Mouse (Mus musculus) CH12.LX (cell line): Measurements from ENCODE around the gene Gm10563. TPM values are rescaled to one million over a fixed set of nuclear protein-coding genes. Genes with fewer than 3 reads are reported as not detected.

Source experiments
- DNase-seq: peaks from one replicate; pipeline ENCODE4 v3.0.0-alpha.2; 2013; ENCODE audit errors: extremely low read depth
- H3K27ac ChIP-seq: 2 replicates; pipeline ENCODE4 v1.5.1; 2012; ENCODE audit warnings: low read depth, mild to moderate bottlenecking, control low read depth, moderate library complexity; ENCODE audit not compliant: insufficient read depth
- H3K27me3 ChIP-seq: replicated peaks from 2 replicates; pipeline ENCODE3; 2012; ENCODE audit warnings: inconsistent platforms
- H3K36me3 ChIP-seq, 2 experiments: replicated peaks in 1 of 2; 2 replicates each; pipeline versions ENCODE3 to v1.6.1; 2012; ENCODE audit warnings: inconsistent platforms in 1 of 2, low read length in 1 of 2, mild to moderate bottlenecking in 1 of 2, mixed read lengths in 1 of 2, moderate library complexity in 1 of 2; ENCODE audit not compliant: control insufficient read depth in 1 of 2, insufficient read depth in 1 of 2
- H3K4me1 ChIP-seq, 2 experiments: 2 replicates each; pipeline ENCODE4 v1.6.1; 2012; ENCODE audit warnings: inconsistent platforms in 1 of 2, moderate library complexity in 1 of 2; ENCODE audit not compliant: insufficient read depth in 2 of 2, control insufficient read depth in 1 of 2
- H3K4me2 ChIP-seq: 2 replicates; pipeline ENCODE4 v1.6.1; 2012; ENCODE audit warnings: low read depth, mild to moderate bottlenecking, control low read depth; ENCODE audit not compliant: poor library complexity, insufficient read depth, severe bottlenecking
- H3K4me3 ChIP-seq, 3 experiments: fragments of 150-350 bp in 1 of 3; sonication (generic) in 1 of 3; replicated peaks in 1 of 3; 2 replicates each; pipeline versions ENCODE3 to v1.5.1; 2011 to 2012; ENCODE audit warnings: low read depth in 2 of 3, low read length in 2 of 3, mild to moderate bottlenecking in 2 of 3, moderate library complexity in 2 of 3, control low read depth in 1 of 3, improper control_type of control experiment in 1 of 3, inconsistent platforms in 1 of 3, mixed read lengths in 1 of 3; ENCODE audit not compliant: poor library complexity in 1 of 3
- H3K79me2 ChIP-seq: replicated peaks from 2 replicates; pipeline ENCODE4 v1.6.1; 2012; ENCODE audit warnings: mild to moderate bottlenecking, moderate library complexity; ENCODE audit not compliant: control insufficient read depth, poor library complexity, insufficient read depth, severe bottlenecking; ENCODE audit errors: extremely low read depth
- H3K9ac ChIP-seq: 2 replicates; pipeline ENCODE4 v1.6.1; 2012; ENCODE audit warnings: low read depth, mild to moderate bottlenecking, control low read depth, moderate library complexity; ENCODE audit not compliant: insufficient read depth
- H3K9me3 ChIP-seq: replicated peaks from 2 replicates; pipeline ENCODE3; 2012; ENCODE audit warnings: low read length, inconsistent platforms, mixed read lengths
- CHD1 ChIP-seq: IDR thresholded peaks from 2 replicates; pipeline ENCODE4 v1.6.1; 2012; ENCODE audit warnings: low read depth, low read length, improper control_type of control experiment, inconsistent platforms
- CHD2 ChIP-seq: IDR thresholded peaks from 2 replicates; pipeline ENCODE4 v1.6.1; 2011; ENCODE audit warnings: low read length, improper control_type of control experiment
- CTCF ChIP-seq, 2 experiments: IDR thresholded peaks in 1 of 2; conservative IDR thresholded peaks in 1 of 2; 2 replicates each; pipeline ENCODE4 v1.5.1; 2011 to 2012; ENCODE audit warnings: low read depth in 2 of 2, low read length in 2 of 2, improper control_type of control experiment in 1 of 2, inconsistent platforms in 1 of 2, mild to moderate bottlenecking in 1 of 2, moderate library complexity in 1 of 2
- EP300 ChIP-seq: IDR thresholded peaks from 2 replicates; pipeline ENCODE4 v1.6.1; 2011; ENCODE audit warnings: low read length, improper control_type of control experiment
- ETS1 ChIP-seq: conservative IDR thresholded peaks from 2 replicates; pipeline ENCODE4 v1.6.1; 2012; ENCODE audit warnings: low read depth, mild to moderate bottlenecking, inconsistent platforms, low read length, improper control_type of control experiment, moderate library complexity
- GABPA ChIP-seq: IDR thresholded peaks from 2 replicates; pipeline ENCODE4 v1.6.1; 2012; ENCODE audit warnings: low read depth, low read length, improper control_type of control experiment, inconsistent platforms; ENCODE audit not compliant: insufficient replicate concordance
- MAX ChIP-seq: IDR thresholded peaks from 2 replicates; pipeline ENCODE4 v1.6.1; 2011; ENCODE audit warnings: low read length, improper control_type of control experiment
- MXI1 ChIP-seq: IDR thresholded peaks from 2 replicates; pipeline ENCODE4 v1.6.1; 2011; ENCODE audit warnings: mild to moderate bottlenecking, low read depth, low read length, improper control_type of control experiment
- MYC ChIP-seq: IDR thresholded peaks from 2 replicates; pipeline ENCODE4 v1.6.1; 2011; ENCODE audit warnings: low read depth, mild to moderate bottlenecking, improper control_type of control experiment, low read length
- RAD21 ChIP-seq: IDR thresholded peaks from 2 replicates; pipeline ENCODE4 v1.6.1; 2011; ENCODE audit warnings: low read depth, mild to moderate bottlenecking, low read length, improper control_type of control experiment, moderate library complexity
- SMC3 ChIP-seq: IDR thresholded peaks from 2 replicates; pipeline ENCODE4 v1.6.1; 2011; ENCODE audit warnings: low read depth, low read length, improper control_type of control experiment
- USF2 ChIP-seq: conservative IDR thresholded peaks from 2 replicates; pipeline ENCODE4 v1.6.1; 2011; ENCODE audit warnings: low read depth, low read length, improper control_type of control experiment
- ZKSCAN1 ChIP-seq: IDR thresholded peaks from 2 replicates; pipeline ENCODE4 v1.6.1; 2012; ENCODE audit warnings: low read depth, inconsistent platforms, low read length, improper control_type of control experiment, borderline replicate concordance
- dilution Hi-C: fragments of 300-500 bp; cut with MboI; formaldehyde crosslinking; loops from 2 replicates; pipeline ENCODE4 v1.14.3; 2020; ENCODE audit warnings: low sequenced_read_pairs; ENCODE audit not compliant: extremely low pct_unique_long_range_greater_than_20kb, extremely low pct_ligation_motif_present
- in situ Hi-C: fragments of 300-500 bp; cut with MboI; formaldehyde crosslinking; loops from 3 replicates; pipeline ENCODE4 v1.14.3; 2019; ENCODE audit warnings: low sequenced_read_pairs, low pct_ligation_motif_present, low pct_unique_long_range_greater_than_20kb, mixed read lengths
- polyA plus RNA-seq: library from polyadenylated mRNA; unstranded; fragments of >175 nt; gene quantifications from 2 replicates; pipeline ENCODE4 v1.2.1, GENCODE M21; 2012; ENCODE audit warnings: low read depth; ENCODE audit not compliant: insufficient read length
- total RNA-seq, 2 experiments: library from RNA; depleted of rRNA; stranded (reverse); fragments of 300-350 nt in 1 of 2; fragments of >200 nt in 1 of 2; gene quantifications; 2 replicates each; pipeline ENCODE4 v1.2.3; 2012 to 2014

Gm10563 gene
- total and polyA plus RNA-seq, 3 experiments, result not detected

DNA sequence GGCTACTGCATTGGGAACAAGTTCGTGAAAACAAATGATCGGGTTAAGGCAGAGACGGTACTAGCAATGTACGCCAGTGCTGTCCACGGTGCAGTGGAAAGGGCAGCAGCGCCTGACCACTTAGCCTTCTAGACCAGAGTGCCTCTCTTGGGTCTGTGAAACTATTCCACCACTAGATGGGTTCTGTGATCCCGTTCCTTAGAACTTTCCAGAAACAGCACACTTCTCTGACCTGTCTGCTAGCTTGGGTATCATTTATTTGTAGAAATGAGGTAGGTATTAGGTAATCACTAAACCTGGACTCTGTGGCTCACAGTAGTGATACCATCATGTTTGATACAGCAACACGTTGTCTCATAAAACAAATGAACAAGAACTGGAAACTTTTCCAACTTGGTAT, 78.7 kb downstream of the Gm10563 start:
- in situ Hi-C loops, result loop anchor here (5.0 to 10.0 kb wide), 2 partner anchors 52 to 84 kb away; no protein-coding TSS in a partner anchor
- no peak overlapping the region for H3K4me2 ChIP-seq

More for the DNA sequence above, 78.7 kb downstream of the Gm10563 start:
- no peak overlapping the region for H3K27ac ChIP-seq
- no peak for DNase-seq
- H3K79me2 ChIP-seq, result peaks cover 71% of the 10 kb centered on the region
- TF ChIP-seq MYC, result no peak
- no peak for TF ChIP-seq RAD21
- no peak for TF ChIP-seq CHD1
- TF ChIP-seq ETS1, result no peak
- no peak for TF ChIP-seq SMC3
- TF ChIP-seq CTCF (conservative IDR thresholded peaks at IDR 0.05 in 1 of 2, IDR thresholded peaks at IDR 0.05 in 1 of 2; ENCODE audit: low read depth in 2 of 2, low read length in 2 of 2), result no peak
- TF ChIP-seq EP300, result no peak
- TF ChIP-seq GABPA, result no peak
- TF ChIP-seq MXI1, result no peak
- TF ChIP-seq USF2, result no peak
- TF ChIP-seq CHD2, result no peak
- TF ChIP-seq MAX, result no peak
- TF ChIP-seq ZKSCAN1, result no peak
- H3K9ac ChIP-seq, result no peak overlapping the region
- no peak overlapping the region for H3K4me3 ChIP-seq
- peaks cover 19 to 70% of the 10 kb centered on the region in 2 experiments for H3K4me1 ChIP-seq
- peaks cover 0 to 31% of the 10 kb centered on the region in 2 experiments for H3K36me3 ChIP-seq
- dilution Hi-C loops, result no loop called here
- no peaks in the 10 kb centered on the region for H3K27me3 ChIP-seq
- no peaks in the 10 kb centered on the region for H3K9me3 ChIP-seq

Other genes with a start within 250 kb of the Gm10563 start
Only the 20 nearest of the 26 such genes appear.
- 0.13 and 0.59 TPM in 2 replicates for gene Tmem52, start 176.3 kb downstream of the Gm10563 start, total RNA-seq (2012; rRNA removed)
- not detected in 2 replicates for gene Tmem52, start 176.3 kb downstream of the Gm10563 start, total RNA-seq (2014; rRNA removed)
- gene Tmem52, start 176.3 kb downstream of the Gm10563 start, polyA plus RNA-seq, result 0.34 TPM in 1 of 2 replicates, not detected in the other
- gene Gnb1, start 154.0 kb downstream of the Gm10563 start, total RNA-seq (2012; rRNA removed), result 106 and 134 TPM in 2 replicates
- gene Gnb1, start 154.0 kb downstream of the Gm10563 start, total RNA-seq (2014; rRNA removed), result 72.8 and 88.0 TPM in 2 replicates
- gene Gnb1, start 154.0 kb downstream of the Gm10563 start, polyA plus RNA-seq, result 407 and 450 TPM in 2 replicates
- gene Nadk, start 83.0 kb downstream of the Gm10563 start, total RNA-seq (2012; rRNA removed), result 138 and 162 TPM in 2 replicates
- 193 and 204 TPM in 2 replicates for gene Nadk, start 83.0 kb downstream of the Gm10563 start, total RNA-seq (2014; rRNA removed)
- 199 and 212 TPM in 2 replicates for gene Nadk, start 83.0 kb downstream of the Gm10563 start, polyA plus RNA-seq
- 14.2 and 14.6 TPM in 2 replicates for gene Slc35e2, start 44.0 kb downstream of the Gm10563 start, total RNA-seq (2012; rRNA removed)
- 9.9 and 10.4 TPM in 2 replicates for gene Slc35e2, start 44.0 kb downstream of the Gm10563 start, total RNA-seq (2014; rRNA removed)
- 6.2 and 8.2 TPM in 2 replicates for gene Slc35e2, start 44.0 kb downstream of the Gm10563 start, polyA plus RNA-seq
- gene Cdk11b, start 20.6 kb downstream of the Gm10563 start, total RNA-seq (2012; rRNA removed), result 26.6 and 32.5 TPM in 2 replicates
- 13.0 and 15.6 TPM in 2 replicates for gene Cdk11b, start 20.6 kb downstream of the Gm10563 start, total RNA-seq (2014; rRNA removed)
- 82.0 and 106 TPM in 2 replicates for gene Cdk11b, start 20.6 kb downstream of the Gm10563 start, polyA plus RNA-seq
- gene Mmp23, start 8.0 kb upstream of the Gm10563 start, total RNA-seq (2012; rRNA removed), result 3.3 and 7.9 TPM in 2 replicates
- 0.74 and 1.1 TPM in 2 replicates for gene Mmp23, start 8.0 kb upstream of the Gm10563 start, total RNA-seq (2014; rRNA removed)
- 0.95 and 2.0 TPM in 2 replicates for gene Mmp23, start 8.0 kb upstream of the Gm10563 start, polyA plus RNA-seq
- 24.8 and 66.5 TPM in 2 replicates for gene Mib2, start 23.8 kb upstream of the Gm10563 start, total RNA-seq (2012; rRNA removed)
- gene Mib2, start 23.8 kb upstream of the Gm10563 start, total RNA-seq (2014; rRNA removed), result 17.6 and 19.0 TPM in 2 replicates
- gene Mib2, start 23.8 kb upstream of the Gm10563 start, polyA plus RNA-seq, result 23.6 and 25.5 TPM in 2 replicates
- gene Fndc10, start 48.9 kb upstream of the Gm10563 start, total RNA-seq (2012; rRNA removed), result 2.4 and 3.2 TPM in 2 replicates
- gene Fndc10, start 48.9 kb upstream of the Gm10563 start, total RNA-seq (2014; rRNA removed), result 0.96 and 1.7 TPM in 2 replicates
- 1.3 and 1.4 TPM in 2 replicates for gene Fndc10, start 48.9 kb upstream of the Gm10563 start, polyA plus RNA-seq
- gene Ssu72, start 59.4 kb upstream of the Gm10563 start, total RNA-seq (2012; rRNA removed), result 169 and 172 TPM in 2 replicates
- 245 TPM in 2 replicates for gene Ssu72, start 59.4 kb upstream of the Gm10563 start, total RNA-seq (2014; rRNA removed)
- gene Ssu72, start 59.4 kb upstream of the Gm10563 start, polyA plus RNA-seq, result 140 and 160 TPM in 2 replicates
- 0.34 and 0.38 TPM in 2 replicates for gene Tmem240, start 89.4 kb upstream of the Gm10563 start, total RNA-seq (2012; rRNA removed)
- gene Tmem240, start 89.4 kb upstream of the Gm10563 start, total RNA-seq (2014; rRNA removed), result not detected in 2 replicates
- gene Tmem240, start 89.4 kb upstream of the Gm10563 start, polyA plus RNA-seq, result 0.11 and 0.14 TPM in 2 replicates
- gene Atad3a, start 115.7 kb upstream of the Gm10563 start, total RNA-seq (2012; rRNA removed), result 154 and 175 TPM in 2 replicates
- 133 and 135 TPM in 2 replicates for gene Atad3a, start 115.7 kb upstream of the Gm10563 start, total RNA-seq (2014; rRNA removed)
- gene Atad3a, start 115.7 kb upstream of the Gm10563 start, polyA plus RNA-seq, result 182 and 216 TPM in 2 replicates
- 1.2 and 1.8 TPM in 2 replicates for gene Vwa1, start 129.3 kb upstream of the Gm10563 start, total RNA-seq (2012; rRNA removed)
- gene Vwa1, start 129.3 kb upstream of the Gm10563 start, total RNA-seq (2014; rRNA removed), result 0.12 and 0.15 TPM in 2 replicates
- 0.12 and 0.13 TPM in 2 replicates for gene Vwa1, start 129.3 kb upstream of the Gm10563 start, polyA plus RNA-seq
- gene Tmem88b, start 140.5 kb upstream of the Gm10563 start, total RNA-seq (2012; rRNA removed), result 0.04 TPM in 2 replicates
- gene Tmem88b, start 140.5 kb upstream of the Gm10563 start, total RNA-seq (2014; rRNA removed), result not detected in 2 replicates
- not detected in 2 replicates for gene Tmem88b, start 140.5 kb upstream of the Gm10563 start, polyA plus RNA-seq
- gene Ankrd65, start 145.0 kb upstream of the Gm10563 start, total RNA-seq (2012; rRNA removed), result not detected in 2 replicates
- not detected in 2 replicates for gene Ankrd65, start 145.0 kb upstream of the Gm10563 start, total RNA-seq (2014; rRNA removed)
- gene Ankrd65, start 145.0 kb upstream of the Gm10563 start, polyA plus RNA-seq, result not detected in 2 replicates
- gene Mrpl20, start 157.5 kb upstream of the Gm10563 start, total RNA-seq (2012; rRNA removed), result 146 and 238 TPM in 2 replicates
- gene Mrpl20, start 157.5 kb upstream of the Gm10563 start, total RNA-seq (2014; rRNA removed), result 230 and 244 TPM in 2 replicates
- gene Mrpl20, start 157.5 kb upstream of the Gm10563 start, polyA plus RNA-seq, result 193 and 212 TPM in 2 replicates
- 63.0 and 63.7 TPM in 2 replicates for gene Ccnl2, start 167.1 kb upstream of the Gm10563 start, total RNA-seq (2012; rRNA removed)
- gene Ccnl2, start 167.1 kb upstream of the Gm10563 start, total RNA-seq (2014; rRNA removed), result 67.7 and 79.7 TPM in 2 replicates
- gene Ccnl2, start 167.1 kb upstream of the Gm10563 start, polyA plus RNA-seq, result 59.6 and 64.8 TPM in 2 replicates
- 142 and 149 TPM in 2 replicates for gene Aurkaip1, start 185.9 kb upstream of the Gm10563 start, total RNA-seq (2012; rRNA removed)
- 162 and 182 TPM in 2 replicates for gene Aurkaip1, start 185.9 kb upstream of the Gm10563 start, total RNA-seq (2014; rRNA removed)
- gene Aurkaip1, start 185.9 kb upstream of the Gm10563 start, polyA plus RNA-seq, result 138 and 141 TPM in 2 replicates
- 17.2 and 24.0 TPM in 2 replicates for gene Mxra8, start 194.3 kb upstream of the Gm10563 start, total RNA-seq (2012; rRNA removed)
- 8.8 and 10.8 TPM in 2 replicates for gene Mxra8, start 194.3 kb upstream of the Gm10563 start, total RNA-seq (2014; rRNA removed)
- gene Mxra8, start 194.3 kb upstream of the Gm10563 start, polyA plus RNA-seq, result 10.8 and 12.4 TPM in 2 replicates
- 52.1 and 55.1 TPM in 2 replicates for gene Dvl1, start 202.0 kb upstream of the Gm10563 start, total RNA-seq (2012; rRNA removed)
- gene Dvl1, start 202.0 kb upstream of the Gm10563 start, total RNA-seq (2014; rRNA removed), result 25.8 and 28.5 TPM in 2 replicates
- 21.4 and 23.9 TPM in 2 replicates for gene Dvl1, start 202.0 kb upstream of the Gm10563 start, polyA plus RNA-seq
- 0.63 and 0.89 TPM in 2 replicates for gene Tas1r3, start 218.0 kb upstream of the Gm10563 start, total RNA-seq (2012; rRNA removed)
- gene Tas1r3, start 218.0 kb upstream of the Gm10563 start, total RNA-seq (2014; rRNA removed), result 0.09 and 0.15 TPM in 2 replicates
- gene Tas1r3, start 218.0 kb upstream of the Gm10563 start, polyA plus RNA-seq, result 0.34 and 0.47 TPM in 2 replicates